Mouse (Mus musculus) limb, embryonic 14.5 days (tissue): ENCODE results near the gene Mroh2a. TPM values are rescaled to one million over a fixed set of nuclear protein-coding genes. Genes with fewer than 3 reads are reported as not detected.

Source experiments
- ATAC-seq: fragments of 200-750 bp; cut with Nextera tagmentation; 2 replicates; pipeline ENCODE4 v1.8.0; 2017; ENCODE audit warnings: low read depth, moderate number of reproducible peaks, moderate TSS enrichment; ENCODE audit not compliant: low FRiP score
- DNase-seq: peaks from one replicate; pipeline ENCODE4 v3.0.0-alpha.2; 2015; ENCODE audit warnings: low spot score
- H3K27ac ChIP-seq: fragments of 300-500 bp; sonication (generic); replicated peaks from 2 replicates; pipeline ENCODE4 v1.5.1; 2014; ENCODE audit warnings: low read depth, mild to moderate bottlenecking, low read length, moderate library complexity, mixed read lengths
- H3K27me3 ChIP-seq: fragments of 300-500 bp; sonication (generic); 2 replicates; pipeline ENCODE4 v1.6.1; 2014; ENCODE audit warnings: low read length, mixed read lengths; ENCODE audit not compliant: control insufficient read depth, insufficient read depth
- H3K36me3 ChIP-seq: fragments of 300-500 bp; sonication (generic); 2 replicates; pipeline ENCODE4 v1.6.1; 2014; ENCODE audit warnings: mild to moderate bottlenecking, low read length, moderate library complexity, mixed read lengths; ENCODE audit not compliant: control insufficient read depth, insufficient read depth
- H3K4me1 ChIP-seq: fragments of 300-500 bp; sonication (generic); 2 replicates; pipeline ENCODE4 v1.6.1; 2014; ENCODE audit warnings: antibody characterized with exemption, low read length, mixed read lengths; ENCODE audit not compliant: control insufficient read depth, insufficient read depth
- H3K4me2 ChIP-seq: fragments of 300-500 bp; sonication (generic); replicated peaks from 2 replicates; pipeline ENCODE4 v1.6.1; 2014; ENCODE audit warnings: low read depth, mild to moderate bottlenecking, low read length, moderate library complexity; ENCODE audit not compliant: severe bottlenecking
- H3K4me3 ChIP-seq: fragments of 300-500 bp; sonication (generic); replicated peaks from 2 replicates; pipeline ENCODE4 v1.5.1; 2014; ENCODE audit warnings: low read length
- H3K9ac ChIP-seq: fragments of 300-500 bp; sonication (generic); 2 replicates; pipeline ENCODE4 v1.6.1; 2014; ENCODE audit warnings: mild to moderate bottlenecking, low read depth, low read length, moderate library complexity; ENCODE audit not compliant: severe bottlenecking
- H3K9me3 ChIP-seq: fragments of 300-500 bp; sonication (generic); 2 replicates; pipeline ENCODE4 v1.6.1; 2016; ENCODE audit warnings: low read length; ENCODE audit not compliant: control insufficient read depth
- POLR2A ChIP-seq: fragments of 200-500 bp; IDR thresholded peaks from 2 replicates; pipeline ENCODE4 v1.8.0; 2012; ENCODE audit warnings: inconsistent platforms, mild to moderate bottlenecking, moderate library complexity, borderline replicate concordance; ENCODE audit not compliant: insufficient read depth, insufficient read length; ENCODE audit errors: extremely low read depth
- WGBS: fragments of 180-500 bp; shearing (Covaris S2); extraction: QIAGEN DNeasy Blood & Tissue Kit; methylation state at CpG from one replicate; pipeline ENCODE4 v1.1.7; 2014; 5-methylcytosine and 5-hydroxymethylcytosine counted together
- polyA plus RNA-seq, 2 experiments: library from polyadenylated mRNA; depleted of rRNA in 1 of 2; stranded (reverse) in 1 of 2; unstranded in 1 of 2; fragments of >200 nt; fragmentation: Nextera tagmentation in 1 of 2; extraction: Ambion mirVana in 1 of 2; gene quantifications; 2 replicates each; pipeline versions ENCODE4 v1.2.1 to v1.2.3; 2012 to 2014

Gene Mroh2a
- polyA plus RNA-seq, 2 experiments: 0.20 to 2.2 TPM

DNA sequence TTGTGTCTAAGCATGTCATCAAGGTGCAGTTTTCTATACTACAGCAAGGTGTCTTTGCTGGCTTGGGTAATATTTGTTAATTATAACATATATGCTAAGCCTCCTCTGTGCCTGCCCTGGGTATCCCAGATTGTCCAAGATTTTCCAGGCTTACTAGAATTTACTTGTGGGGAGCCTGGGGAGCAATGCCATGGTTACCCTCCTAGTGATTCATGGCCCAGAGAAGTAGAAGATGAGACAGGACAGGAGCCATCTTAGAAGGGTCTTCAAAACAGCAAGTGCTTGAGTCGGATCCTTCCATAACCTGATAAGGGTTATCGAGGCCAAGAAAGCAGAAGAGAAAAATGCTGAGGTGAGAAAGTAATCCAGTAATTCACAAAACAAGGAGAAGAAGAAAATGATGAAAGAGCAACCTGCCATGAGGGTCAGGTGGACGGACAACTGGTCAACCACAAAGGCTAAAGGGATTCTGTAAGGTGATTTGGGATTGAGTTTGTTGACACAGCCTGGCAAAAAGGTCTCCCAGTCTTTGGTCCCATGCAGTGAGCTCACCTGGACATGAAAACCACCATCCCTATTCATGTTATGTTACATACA, 64.7 kb downstream of the Mroh2a start:
- Histone ChIP-seq H3K4me2 (no peak overlapping the region), H3K36me3 (no peaks in the 10 kb centered on the region), H3K4me3 (no peak overlapping the region), H3K27ac (no peak overlapping the region), H3K9ac (no peak overlapping the region), H3K9me3 (peaks cover 55% of the 10 kb centered on the region), H3K4me1 (no peaks in the 10 kb centered on the region), H3K27me3 (no peaks in the 10 kb centered on the region)
- DNase-seq: no peak
- ATAC-seq: no peak
- WGBS: 59% methylated on average over 3 of the region's 3 CpGs
- no peak for TF ChIP-seq POLR2A

DNA sequence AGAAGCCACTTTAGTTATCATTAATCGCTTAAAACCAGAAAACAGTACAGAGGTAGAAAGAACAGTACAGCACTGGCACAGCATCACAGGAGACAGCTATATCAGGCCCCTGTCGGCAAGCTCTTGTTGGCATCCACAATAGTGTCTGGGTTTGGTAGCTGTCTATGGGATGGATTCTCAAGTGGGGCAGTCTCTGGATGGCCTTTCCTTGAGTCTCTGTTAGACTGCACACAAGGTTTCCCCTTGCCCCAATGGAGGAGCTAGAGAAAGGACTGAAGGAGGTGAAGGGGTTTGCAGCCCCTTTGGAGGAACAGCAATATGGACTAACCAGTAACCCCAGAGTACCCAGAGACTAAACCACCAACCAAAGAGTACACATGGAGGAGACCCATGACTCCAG, 65.3 kb downstream of the Mroh2a start:
- ATAC-seq: no peak
- Histone ChIP-seq H3K9me3 (peaks cover 52% of the 10 kb centered on the region), H3K4me3 (no peak overlapping the region), H3K27ac (no peak overlapping the region), H3K36me3 (no peaks in the 10 kb centered on the region), H3K4me2 (no peak overlapping the region), H3K4me1 (no peaks in the 10 kb centered on the region), H3K27me3 (no peaks in the 10 kb centered on the region), H3K9ac (no peak overlapping the region)
- DNase-seq: no peak
- 56% methylated on average over 2 of the region's 2 CpGs for WGBS
- no peak for TF ChIP-seq POLR2A

DNA sequence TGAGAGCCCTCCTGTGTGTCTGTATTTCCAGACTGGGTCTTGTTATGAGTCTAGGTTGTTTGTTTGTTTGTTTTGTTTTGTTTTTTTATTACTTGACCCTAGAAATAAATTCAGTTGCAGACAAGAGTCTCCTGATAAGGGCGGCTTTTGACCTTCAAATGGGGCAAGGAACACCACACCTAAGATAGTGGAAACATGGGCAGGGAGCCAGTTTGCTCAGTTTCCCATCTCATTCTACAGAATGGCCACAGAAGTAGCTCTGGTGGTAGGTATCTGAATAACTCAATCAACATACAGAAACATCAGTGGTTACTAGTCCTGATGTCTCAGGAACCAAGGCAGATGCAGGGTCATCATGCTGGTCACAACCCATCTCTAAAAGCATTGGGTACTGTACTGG, 67.9 kb downstream of the Mroh2a start:
- Histone ChIP-seq H3K4me1 (no peaks in the 10 kb centered on the region), H3K27ac (no peak overlapping the region), H3K4me3 (no peak overlapping the region), H3K27me3 (no peaks in the 10 kb centered on the region), H3K9me3 (peaks cover 57% of the 10 kb centered on the region), H3K36me3 (no peaks in the 10 kb centered on the region), H3K4me2 (no peak overlapping the region), H3K9ac (no peak overlapping the region)
- TF ChIP-seq POLR2A: no peak
- ATAC-seq (no peak), DNase-seq (no peak)
- WGBS: 20% methylated on average over 1 of the region's 1 CpGs

DNA sequence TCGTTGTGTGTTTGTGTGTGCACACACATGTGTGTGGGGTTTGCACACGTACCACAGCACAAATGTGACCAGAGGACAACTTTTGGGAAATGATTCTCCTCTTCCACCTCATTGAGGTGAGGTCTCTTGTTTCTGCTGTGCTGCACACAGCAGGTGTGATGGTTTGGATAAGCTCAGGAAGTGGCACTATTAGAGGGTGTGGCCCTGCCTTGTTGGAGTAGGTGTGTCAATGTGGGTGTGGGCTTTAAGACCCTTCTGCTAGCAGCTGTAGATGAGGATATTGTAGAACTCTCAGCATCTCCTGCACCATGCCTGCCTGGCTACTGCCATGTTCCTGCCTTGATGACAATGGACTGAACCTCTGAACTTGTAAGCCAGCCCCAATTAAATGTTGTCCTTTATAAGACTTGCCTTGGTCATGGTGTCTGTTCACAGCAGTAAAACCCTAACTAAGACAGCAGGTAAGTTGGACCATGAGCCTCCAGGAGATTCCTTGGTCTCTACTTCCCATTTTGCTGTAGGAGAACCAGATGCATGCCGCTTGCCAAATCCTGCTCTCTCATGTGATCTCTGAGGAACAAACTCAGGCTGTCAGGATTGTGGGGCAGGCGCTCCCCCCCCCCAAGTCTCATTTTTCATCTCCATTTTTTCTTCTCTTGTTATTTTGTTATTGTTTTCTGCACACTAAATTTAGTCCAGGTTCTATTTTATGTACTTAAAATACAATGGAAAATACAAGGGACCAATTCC, 69.6 kb downstream of the Mroh2a start:
- DNase-seq: no peak
- WGBS: 73% methylated on average over 4 of the region's 4 CpGs
- Histone ChIP-seq H3K4me3 (no peak overlapping the region), H3K36me3 (no peaks in the 10 kb centered on the region), H3K9ac (no peak overlapping the region), H3K27ac (no peak overlapping the region), H3K9me3 (peaks cover 60% of the 10 kb centered on the region), H3K4me1 (no peaks in the 10 kb centered on the region), H3K4me2 (no peak overlapping the region), H3K27me3 (no peaks in the 10 kb centered on the region)
- TF ChIP-seq POLR2A: no peak
- peak; percentile 7; the same call in 1 of the 2 replicates for ATAC-seq

DNA sequence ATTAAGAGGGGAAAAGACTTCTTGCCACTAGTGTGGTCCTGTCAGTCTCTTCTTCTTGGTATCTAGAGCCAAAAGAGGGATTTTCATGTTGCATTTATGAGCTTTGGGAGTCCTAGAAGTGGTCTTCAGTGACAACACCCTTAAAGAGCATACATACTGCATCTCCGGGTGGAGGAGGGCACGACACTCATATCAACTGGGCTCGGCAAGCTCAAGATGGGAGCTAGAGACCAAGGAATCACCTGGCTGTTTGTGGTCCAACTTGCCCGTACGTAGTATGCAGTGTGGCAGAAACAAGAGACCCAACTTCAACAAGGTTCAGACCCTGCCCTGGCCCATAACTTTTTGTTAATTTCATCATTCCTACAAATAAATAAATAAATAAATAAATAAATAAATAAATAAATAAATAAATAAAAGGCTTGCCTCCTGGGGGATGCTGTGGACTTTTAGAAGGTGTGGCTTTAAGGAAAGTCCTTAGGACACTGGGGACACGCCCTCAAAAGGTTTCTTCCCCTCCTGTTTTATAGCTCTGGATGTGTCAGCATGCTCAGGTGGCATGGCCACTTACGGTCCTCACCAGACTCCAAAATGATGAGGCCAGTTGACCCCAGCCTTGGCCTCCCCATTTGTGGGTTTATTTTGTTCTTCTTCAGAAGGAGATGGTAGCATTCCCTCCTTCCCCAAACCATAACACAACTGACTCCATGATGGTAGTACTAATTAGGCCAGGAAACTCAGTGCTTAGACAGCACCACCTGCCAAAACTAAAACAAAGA, 70.9 kb downstream of the Mroh2a start:
- H3K9me3 ChIP-seq: peaks cover 63% of the 10 kb centered on the region
- H3K4me3 ChIP-seq: no peak overlapping the region
- H3K27me3 ChIP-seq: no peaks in the 10 kb centered on the region
- no peak overlapping the region for H3K4me2 ChIP-seq
- no peak overlapping the region for H3K9ac ChIP-seq
- WGBS: 66% methylated on average over 7 of the region's 7 CpGs
- ATAC-seq (no peak), DNase-seq (no peak)
- no peak for TF ChIP-seq POLR2A
- H3K27ac ChIP-seq: no peak overlapping the region
- H3K4me1 ChIP-seq: no peaks in the 10 kb centered on the region
- no peaks in the 10 kb centered on the region for H3K36me3 ChIP-seq
